Mouse (Mus musculus) midbrain, embryonic 10.5 days (tissue): ENCODE data around the gene Pbld1. TPM values are rescaled to one million over a fixed set of nuclear protein-coding genes. Genes with fewer than 3 reads are reported as not detected.

Experiments
- DNase-seq: peaks from one replicate; pipeline ENCODE4 v3.0.0-alpha.2; 2017; ENCODE audit warnings: low spot score
- H3K27ac ChIP-seq: fragments of 300-500 bp; sonication (generic); replicated peaks from 2 replicates; pipeline ENCODE4 v1.5.1; 2016; ENCODE audit warnings: mild to moderate bottlenecking
- H3K27me3 ChIP-seq: fragments of 300-500 bp; sonication (generic); 2 replicates; pipeline ENCODE4 v1.6.1; 2016; ENCODE audit warnings: low read depth, mild to moderate bottlenecking; ENCODE audit not compliant: poor library complexity, severe bottlenecking
- H3K36me3 ChIP-seq: fragments of 300-500 bp; sonication (generic); 2 replicates; pipeline ENCODE4 v1.6.1; 2016; ENCODE audit warnings: mild to moderate bottlenecking, moderate library complexity
- H3K4me1 ChIP-seq: fragments of 300-500 bp; sonication (generic); 2 replicates; pipeline ENCODE4 v1.6.1; 2016
- H3K4me3 ChIP-seq: fragments of 300-500 bp; sonication (generic); 2 replicates; pipeline ENCODE4 v1.5.1; 2016; ENCODE audit warnings: mild to moderate bottlenecking, moderate library complexity
- H3K9me3 ChIP-seq: fragments of 300-500 bp; sonication (generic); replicated peaks from 2 replicates; pipeline ENCODE4 v1.6.1; 2016; ENCODE audit warnings: mild to moderate bottlenecking
- WGBS: fragments of 180-500 bp; shearing (Covaris S2); methylation state at CpG from one replicate; pipeline ENCODE4 v1.1.7; 2016; 5-methylcytosine and 5-hydroxymethylcytosine counted together
- polyA plus RNA-seq: library from polyadenylated mRNA; unstranded; fragments of >200 nt; fragmentation: Nextera tagmentation; extraction: Ambion mirVana; gene quantifications from 2 replicates; pipeline ENCODE4 v1.2.1, GENCODE M21; 2016

The Pbld1 gene
- polyA plus RNA-seq, 1 experiment from 2014 or later, result 1.5 TPM

DNA sequence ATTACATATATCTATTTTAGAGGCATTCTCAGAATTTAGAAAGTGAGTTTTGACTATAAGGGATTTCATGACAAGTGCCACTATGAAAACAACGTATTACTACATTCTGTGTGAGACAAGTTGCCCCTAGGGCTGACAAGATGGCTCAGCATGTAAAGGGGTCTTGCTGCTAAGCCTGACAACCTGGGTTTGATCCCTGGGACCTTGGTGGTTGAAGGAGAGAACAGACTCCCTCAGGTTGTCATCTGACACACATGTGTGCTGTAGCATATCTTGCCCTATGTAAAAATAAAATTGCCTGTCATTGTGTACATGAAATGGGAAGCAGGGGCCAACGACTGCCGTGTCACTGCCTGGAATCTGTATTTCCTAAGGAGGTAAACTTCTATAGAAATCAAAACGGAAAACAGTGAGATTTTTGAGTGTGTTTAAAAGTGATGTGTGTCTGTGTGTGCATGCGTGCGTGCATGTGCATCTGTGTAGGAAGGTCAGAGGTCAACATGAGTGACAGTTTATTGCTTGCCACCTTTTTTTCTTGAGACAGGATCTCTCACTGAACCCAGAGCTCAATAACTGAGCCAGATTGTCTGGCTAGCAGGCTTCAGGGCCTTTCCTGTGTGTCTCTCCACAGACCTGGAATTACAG, 53.9 kb downstream of the Pbld1 start:
- no peak overlapping the region for H3K27ac ChIP-seq
- 86% methylated on average over 6 of the region's 6 CpGs for WGBS
- H3K36me3 ChIP-seq, result no peaks in the 10 kb centered on the region
- H3K4me1 ChIP-seq, result no peaks in the 10 kb centered on the region
- H3K4me3 ChIP-seq, result no peak overlapping the region
- H3K9me3 ChIP-seq, result peaks cover 4% of the 10 kb centered on the region; the same call in 1 of the 2 replicates
- no peak for DNase-seq
- H3K27me3 ChIP-seq, result no peaks in the 10 kb centered on the region

GRCm38 (mm10) chr10:63115881-63116280, 55.9 kb downstream of the Pbld1 start:
- Histone ChIP-seq H3K4me1 (no peaks in the 10 kb centered on the region), H3K4me3 (no peak overlapping the region), H3K9me3 (peaks cover 4% of the 10 kb centered on the region; the same call in 1 of the 2 replicates), H3K27me3 (no peaks in the 10 kb centered on the region), H3K36me3 (no peaks in the 10 kb centered on the region), H3K27ac (no peak overlapping the region)
- 88% methylated on average over 15 of the region's 15 CpGs for WGBS
- no peak for DNase-seq

DNA sequence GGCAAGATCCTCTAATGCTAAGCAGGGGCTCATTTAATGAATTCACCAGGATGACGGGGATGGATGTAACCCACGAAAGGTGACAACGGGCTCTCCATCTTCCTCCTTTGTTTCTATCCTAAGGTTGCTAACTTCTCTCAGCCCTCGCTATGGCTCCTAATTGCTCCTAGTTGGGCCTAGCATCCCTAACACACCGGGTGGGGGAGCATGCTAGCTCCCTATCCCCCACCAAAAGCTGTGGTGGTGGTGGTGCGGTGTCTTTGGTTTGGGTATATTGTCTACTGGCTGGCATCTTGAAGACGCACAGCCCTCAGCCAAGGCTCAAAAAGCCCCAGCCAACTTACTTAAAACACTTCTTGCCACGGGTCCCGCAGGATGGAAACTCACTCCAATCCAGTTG, 56.4 kb downstream of the Pbld1 start:
- Histone ChIP-seq H3K9me3 (peaks cover under 1% of the 10 kb centered on the region; the same call in 1 of the 2 replicates), H3K36me3 (no peaks in the 10 kb centered on the region), H3K4me3 (no peak overlapping the region), H3K4me1 (no peaks in the 10 kb centered on the region), H3K27ac (no peak overlapping the region), H3K27me3 (no peaks in the 10 kb centered on the region)
- no peak for DNase-seq
- 93% methylated on average over 9 of the region's 9 CpGs for WGBS

DNA sequence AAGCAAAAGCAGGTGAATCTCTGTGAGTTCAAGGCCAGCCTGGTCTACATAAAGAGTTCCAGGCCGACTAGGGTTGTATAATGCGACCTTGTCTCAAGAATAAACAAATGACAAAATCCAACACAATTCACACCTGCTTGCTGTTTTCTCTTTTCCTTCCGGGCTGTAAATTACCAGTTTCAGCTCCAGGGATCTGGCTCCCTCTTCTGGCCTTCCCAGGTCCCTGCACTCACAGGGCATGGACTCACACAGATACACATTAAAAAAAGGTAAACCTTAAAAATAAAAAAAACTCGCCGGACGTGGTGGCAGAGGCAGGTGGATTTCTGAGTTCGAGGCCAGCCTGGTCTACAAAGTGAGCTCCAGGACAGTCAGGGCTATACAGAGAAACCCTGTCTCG, 57.6 kb downstream of the Pbld1 start:
- H3K4me3 ChIP-seq, result no peak overlapping the region
- no peaks in the 10 kb centered on the region for H3K9me3 ChIP-seq
- no peak for DNase-seq
- H3K27ac ChIP-seq, result no peak overlapping the region
- no peaks in the 10 kb centered on the region for H3K27me3 ChIP-seq
- no peaks in the 10 kb centered on the region for H3K36me3 ChIP-seq
- H3K4me1 ChIP-seq, result no peaks in the 10 kb centered on the region
- 94% methylated on average over 8 of the region's 8 CpGs for WGBS

- no peak overlapping the region for H3K27ac ChIP-seq
- no peaks in the 10 kb centered on the region for H3K36me3 ChIP-seq
- no peak overlapping the region for H3K4me3 ChIP-seq
- H3K4me1 ChIP-seq, result no peaks in the 10 kb centered on the region
- no peak for DNase-seq
- H3K27me3 ChIP-seq, result no peaks in the 10 kb centered on the region
- 80% methylated on average over 14 of the region's 14 CpGs for WGBS
- no peaks in the 10 kb centered on the region for H3K9me3 ChIP-seq
Measured at GRCm38 (mm10) chr10:63119916-63120315, 60.0 kb downstream of the Pbld1 start.

DNA sequence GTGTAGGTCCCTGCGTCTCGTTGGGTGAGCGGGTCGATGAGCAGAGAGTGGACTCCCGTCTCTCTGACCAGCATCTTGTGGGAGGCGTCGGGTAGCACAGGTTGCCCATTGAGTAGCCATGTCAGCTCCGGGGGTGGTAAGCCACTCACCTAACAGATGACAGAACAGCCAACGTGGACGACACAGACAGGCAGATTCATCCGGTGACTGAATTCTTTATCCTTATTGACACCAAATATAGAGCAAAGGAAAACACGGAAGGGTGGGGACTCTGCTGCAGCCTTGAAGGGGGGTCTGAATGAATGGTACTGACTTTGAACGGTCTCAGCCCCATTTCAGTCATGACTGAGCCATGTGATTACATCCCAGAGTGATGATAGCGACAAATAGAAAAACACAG, 62.0 kb downstream of the Pbld1 start:
- no peak for DNase-seq
- Histone ChIP-seq H3K4me1 (no peaks in the 10 kb centered on the region), H3K4me3 (no peak overlapping the region), H3K27ac (no peak overlapping the region), H3K27me3 (no peaks in the 10 kb centered on the region), H3K36me3 (no peaks in the 10 kb centered on the region), H3K9me3 (no peaks in the 10 kb centered on the region)
- 87% methylated on average over 14 of the region's 14 CpGs for WGBS

DNA sequence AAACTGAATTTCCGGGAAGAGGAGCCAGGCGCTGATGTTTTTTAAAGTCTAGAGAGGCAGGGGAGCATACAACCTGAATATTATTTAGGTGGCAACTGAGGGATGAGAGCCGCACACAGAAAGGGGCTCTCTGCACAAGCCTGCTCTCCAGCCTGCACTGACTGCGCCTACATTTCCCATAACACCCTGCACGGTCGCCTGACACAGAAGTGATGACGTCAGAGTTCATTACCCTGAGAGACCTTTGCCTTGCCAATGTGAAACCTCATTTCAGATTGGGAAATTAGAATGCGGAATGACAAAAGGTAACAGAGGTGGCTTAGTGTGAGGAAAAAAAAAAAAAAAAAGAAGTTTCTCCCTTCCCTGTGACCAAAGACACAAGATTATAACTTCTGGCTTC, 62.6 kb downstream of the Pbld1 start:
- Histone ChIP-seq H3K9me3 (no peaks in the 10 kb centered on the region), H3K36me3 (no peaks in the 10 kb centered on the region), H3K27me3 (no peaks in the 10 kb centered on the region), H3K4me3 (no peak overlapping the region), H3K4me1 (no peaks in the 10 kb centered on the region), H3K27ac (no peak overlapping the region)
- peak; percentile 39 for DNase-seq
- 31% methylated on average over 8 of the region's 8 CpGs for WGBS

GRCm38 (mm10) chr10:63123141-63123540, 63.2 kb downstream of the Pbld1 start:
- no peaks in the 10 kb centered on the region for H3K4me1 ChIP-seq
- no peak overlapping the region for H3K27ac ChIP-seq
- no peaks in the 10 kb centered on the region for H3K36me3 ChIP-seq
- H3K9me3 ChIP-seq, result no peaks in the 10 kb centered on the region
- WGBS, result 88% methylated on average over 8 of the region's 8 CpGs
- DNase-seq, result no peak
- H3K27me3 ChIP-seq, result no peaks in the 10 kb centered on the region
- H3K4me3 ChIP-seq, result no peak overlapping the region

- DNase-seq, result no peak
- WGBS, result 92% methylated on average over 10 of the region's 10 CpGs
Measured at GRCm38 (mm10) chr10:63124016-63124415, 64.1 kb downstream of the Pbld1 start.

DNA sequence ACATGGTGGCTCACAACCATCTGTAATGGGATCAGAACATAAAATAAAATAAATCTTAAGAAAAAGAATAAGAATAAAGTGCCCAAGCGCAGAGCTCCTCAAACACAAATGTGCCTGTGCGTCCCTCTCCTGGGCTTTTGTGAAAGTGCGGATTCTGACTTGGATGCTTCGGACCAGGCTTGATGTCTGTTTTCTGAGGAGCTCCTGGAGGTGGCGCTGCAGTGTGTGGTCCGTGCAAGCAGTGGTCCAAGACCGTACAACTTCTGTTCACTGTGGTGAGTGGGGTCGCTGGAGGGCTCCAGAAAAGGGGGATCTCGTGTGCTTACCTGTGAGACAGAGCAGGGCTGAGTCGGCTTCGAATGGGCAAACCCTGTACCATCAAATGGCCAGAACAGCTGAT, 65.4 kb downstream of the Pbld1 start:
- WGBS, result 31% methylated on average over 11 of the region's 11 CpGs
- H3K9me3 ChIP-seq, result no peaks in the 10 kb centered on the region
- peak; percentile 24 for DNase-seq

More at GRCm38 (mm10) chr10:63124016-63124415, 64.1 kb downstream of the Pbld1 start:
- no peaks in the 10 kb centered on the region for H3K36me3 ChIP-seq
- no peaks in the 10 kb centered on the region for H3K4me1 ChIP-seq
- no peaks in the 10 kb centered on the region for H3K27me3 ChIP-seq
- H3K4me3 ChIP-seq, result no peak overlapping the region
- no peaks in the 10 kb centered on the region for H3K9me3 ChIP-seq
- no peak overlapping the region for H3K27ac ChIP-seq

GRCm38 (mm10) chr10:63126116-63126515, 66.2 kb downstream of the Pbld1 start:
- H3K36me3 ChIP-seq, result no peaks in the 10 kb centered on the region
- H3K4me1 ChIP-seq, result no peaks in the 10 kb centered on the region
- H3K27ac ChIP-seq, result no peak overlapping the region
- H3K4me3 ChIP-seq, result no peak overlapping the region
- DNase-seq, result no peak
- no peaks in the 10 kb centered on the region for H3K9me3 ChIP-seq
- WGBS, result 91% methylated on average over 4 of the region's 4 CpGs
- no peaks in the 10 kb centered on the region for H3K27me3 ChIP-seq

More for the DNA sequence above, 65.4 kb downstream of the Pbld1 start:
- Histone ChIP-seq H3K36me3 (no peaks in the 10 kb centered on the region), H3K4me1 (no peaks in the 10 kb centered on the region), H3K27me3 (no peaks in the 10 kb centered on the region), H3K4me3 (no peak overlapping the region), H3K27ac (no peak overlapping the region)

- Histone ChIP-seq H3K27ac (no peak overlapping the region), H3K4me3 (no peak overlapping the region), H3K36me3 (no peaks in the 10 kb centered on the region), H3K27me3 (no peaks in the 10 kb centered on the region), H3K9me3 (no peaks in the 10 kb centered on the region), H3K4me1 (no peaks in the 10 kb centered on the region)
- no peak for DNase-seq
- WGBS, result 88% methylated on average over 6 of the region's 6 CpGs
Measured at GRCm38 (mm10) chr10:63127156-63127555, 67.2 kb downstream of the Pbld1 start.
